Mouse (Mus musculus) liver, postnatal 0 days (tissue): ENCODE measurements around the gene Dpagt1. TPM values are rescaled to one million over a fixed set of nuclear protein-coding genes. Genes with fewer than 3 reads are reported as not detected.

Source experiments
- ATAC-seq: fragments of 200-750 bp; cut with Nextera tagmentation; 2 replicates; pipeline ENCODE4 v1.8.0; 2017; ENCODE audit warnings: mild to moderate bottlenecking, moderate library complexity
- DNase-seq: peaks from one replicate; pipeline ENCODE4 v3.0.0-alpha.2; 2016
- H3K27ac ChIP-seq: fragments of 300-500 bp; sonication (generic); 2 replicates; pipeline ENCODE4 v1.5.1; 2014; ENCODE audit warnings: antibody characterized with exemption, moderate library complexity, mild to moderate bottlenecking, low read depth
- H3K27me3 ChIP-seq: fragments of 300-500 bp; sonication (generic); 2 replicates; pipeline ENCODE4 v1.6.1; 2014; ENCODE audit warnings: low read length, control low read depth, mixed read lengths; ENCODE audit not compliant: insufficient read depth
- H3K36me3 ChIP-seq: fragments of 300-500 bp; sonication (generic); replicated peaks from 2 replicates; pipeline ENCODE4 v1.6.1; 2014; ENCODE audit warnings: mild to moderate bottlenecking, control low read depth, low read length, moderate library complexity, mixed read lengths; ENCODE audit not compliant: insufficient read depth
- H3K4me1 ChIP-seq: fragments of 300-500 bp; sonication (generic); 2 replicates; pipeline ENCODE4 v1.6.1; 2014; ENCODE audit warnings: antibody characterized with exemption, mild to moderate bottlenecking, control low read depth; ENCODE audit not compliant: insufficient read depth
- H3K4me2 ChIP-seq: fragments of 300-500 bp; sonication (generic); 2 replicates; pipeline ENCODE4 v1.6.1; 2014; ENCODE audit warnings: low read depth, mild to moderate bottlenecking, low read length, moderate library complexity, mixed read lengths
- H3K4me3 ChIP-seq: fragments of 300-500 bp; sonication (generic); 2 replicates; pipeline ENCODE4 v1.5.1; 2014; ENCODE audit warnings: low read depth, low read length
- H3K9ac ChIP-seq: fragments of 300-500 bp; sonication (generic); replicated peaks from 2 replicates; pipeline ENCODE4 v1.6.1; 2014; ENCODE audit warnings: mild to moderate bottlenecking, moderate library complexity
- H3K9me3 ChIP-seq: fragments of 300-500 bp; sonication (generic); 2 replicates; pipeline ENCODE4 v1.6.1; 2016; ENCODE audit warnings: mild to moderate bottlenecking, control low read depth, low read length, mixed read lengths
- CTCF ChIP-seq: sonication (generic); IDR thresholded peaks from 2 replicates; pipeline ENCODE4 v1.5.1; 2016; ENCODE audit warnings: antibody characterized with exemption, low read depth
- EP300 ChIP-seq: IDR thresholded peaks from 2 replicates; pipeline ENCODE4 v1.6.1; 2016; ENCODE audit warnings: antibody characterized with exemption, low read depth, mild to moderate bottlenecking
- WGBS: fragments of 180-500 bp; shearing (Covaris S2); extraction: QIAGEN DNeasy Blood & Tissue Kit; methylation state at CpG from one replicate; pipeline ENCODE4 v1.1.7; 2014; ENCODE audit not compliant: insufficient replicate concordance; 5-methylcytosine and 5-hydroxymethylcytosine counted together
- microRNA-seq: library from miRNA; unstranded; fragments of <30 nt; microRNA quantifications from one replicate; pipeline ENCODE4, GENCODE M21; 2016
- polyA plus RNA-seq: library from polyadenylated mRNA; unstranded; fragments of >200 nt; fragmentation: Nextera tagmentation; extraction: Ambion mirVana; gene quantifications from 2 replicates; pipeline ENCODE4 v1.2.1, GENCODE M21; 2015

Gene Dpagt1
- polyA plus RNA-seq, 1 experiment from 2014 or later: 19.0 TPM

- H3K9ac ChIP-seq: peak overlapping the region; percentile 86
- no peaks in the 10 kb centered on the region for H3K27me3 ChIP-seq
- 6% methylated on average over 15 of the region's 15 CpGs for WGBS
- DNase-seq (no peak), ATAC-seq (peak; percentile 2; the same call in 1 of the 2 replicates)
- peak overlapping the region; percentile 88 for H3K27ac ChIP-seq
- no peaks in the 10 kb centered on the region for H3K9me3 ChIP-seq
- H3K4me1 ChIP-seq: peaks cover 23% of the 10 kb centered on the region
- H3K4me3 ChIP-seq: peak overlapping the region; percentile 75
- peaks cover 33% of the 10 kb centered on the region for H3K36me3 ChIP-seq
- TF ChIP-seq CTCF (no peak), EP300 (no peak)
- peak overlapping the region; percentile 96 for H3K4me2 ChIP-seq
These were observed 54.0 kb downstream of the Dpagt1 start for GRCm38 (mm10) chr9:44379862-44380261.

Small RNAs within 50 kb of the gene (microRNA-seq; reads per million reads assigned to microRNA genes)
- gene Gm44335: not detected

Other genes starting within 250 kb of the Dpagt1 start
- not detected in 2 replicates for gene Mfrp, start 224.3 kb upstream of the Dpagt1 start, polyA plus RNA-seq
- gene C1qtnf5, start 218.8 kb upstream of the Dpagt1 start, polyA plus RNA-seq: 1.0 and 1.3 TPM in 2 replicates
- gene Gm49380, start 212.5 kb upstream of the Dpagt1 start, polyA plus RNA-seq: not detected in 2 replicates
- gene Rnf26, start 212.5 kb upstream of the Dpagt1 start, polyA plus RNA-seq: 17.9 and 18.8 TPM in 2 replicates
- gene Mcam, start 191.6 kb upstream of the Dpagt1 start, polyA plus RNA-seq: 4.2 and 4.5 TPM in 2 replicates
- gene Cbl, start 92.0 kb upstream of the Dpagt1 start, polyA plus RNA-seq: 3.1 and 4.0 TPM in 2 replicates
- gene Ccdc153, start 85.3 kb upstream of the Dpagt1 start, polyA plus RNA-seq: not detected in 2 replicates
- 0.08 TPM in 1 of 2 replicates, not detected in the other for gene Pdzd3, start 74.5 kb upstream of the Dpagt1 start, polyA plus RNA-seq
- 4.6 and 5.6 TPM in 2 replicates for gene Nlrx1, start 57.4 kb upstream of the Dpagt1 start, polyA plus RNA-seq
- gene Abcg4, start 37.4 kb upstream of the Dpagt1 start, polyA plus RNA-seq: 4.2 TPM in 2 replicates
- 4.5 and 6.3 TPM in 2 replicates for gene Hinfp, start 20.3 kb upstream of the Dpagt1 start, polyA plus RNA-seq
- 10.1 and 11.4 TPM in 2 replicates for gene C2cd2l, start 5.7 kb upstream of the Dpagt1 start, polyA plus RNA-seq
- 152 and 164 TPM in 2 replicates for gene H2afx, start 8.7 kb downstream of the Dpagt1 start, polyA plus RNA-seq
- gene Hmbs, start 18.2 kb downstream of the Dpagt1 start, polyA plus RNA-seq: 517 and 539 TPM in 2 replicates
- gene Vps11, start 35.7 kb downstream of the Dpagt1 start, polyA plus RNA-seq: 12.1 and 13.3 TPM in 2 replicates
- 5.2 and 6.6 TPM in 2 replicates for gene Hyou1, start 53.5 kb downstream of the Dpagt1 start, polyA plus RNA-seq
- 178 and 188 TPM in 2 replicates for gene Slc37a4, start 70.8 kb downstream of the Dpagt1 start, polyA plus RNA-seq
- 1,409 and 1,489 TPM in 2 replicates for gene Rps25, start 81.1 kb downstream of the Dpagt1 start, polyA plus RNA-seq
- gene Trappc4, start 81.6 kb downstream of the Dpagt1 start, polyA plus RNA-seq: 48.0 and 50.4 TPM in 2 replicates
- 11.8 and 12.5 TPM in 2 replicates for gene Ccdc84, start 92.5 kb downstream of the Dpagt1 start, polyA plus RNA-seq
- gene Foxr1, start 115.1 kb downstream of the Dpagt1 start, polyA plus RNA-seq: not detected in 2 replicates
- not detected in 2 replicates for gene Upk2, start 129.0 kb downstream of the Dpagt1 start, polyA plus RNA-seq
- 2.0 and 2.2 TPM in 2 replicates for gene Bcl9l, start 156.8 kb downstream of the Dpagt1 start, polyA plus RNA-seq
- 0.32 and 0.55 TPM in 2 replicates for gene Cxcr5, start 235.9 kb downstream of the Dpagt1 start, polyA plus RNA-seq